Mouse (Mus musculus): ENCODE data around the gene Dnmt1.
"Not testable (repeated sequence)": the region's sequence is repeated elsewhere in the genome, so short reads cannot be mapped to it uniquely, and the experiment has no call there.

The Dnmt1 gene

DNA sequence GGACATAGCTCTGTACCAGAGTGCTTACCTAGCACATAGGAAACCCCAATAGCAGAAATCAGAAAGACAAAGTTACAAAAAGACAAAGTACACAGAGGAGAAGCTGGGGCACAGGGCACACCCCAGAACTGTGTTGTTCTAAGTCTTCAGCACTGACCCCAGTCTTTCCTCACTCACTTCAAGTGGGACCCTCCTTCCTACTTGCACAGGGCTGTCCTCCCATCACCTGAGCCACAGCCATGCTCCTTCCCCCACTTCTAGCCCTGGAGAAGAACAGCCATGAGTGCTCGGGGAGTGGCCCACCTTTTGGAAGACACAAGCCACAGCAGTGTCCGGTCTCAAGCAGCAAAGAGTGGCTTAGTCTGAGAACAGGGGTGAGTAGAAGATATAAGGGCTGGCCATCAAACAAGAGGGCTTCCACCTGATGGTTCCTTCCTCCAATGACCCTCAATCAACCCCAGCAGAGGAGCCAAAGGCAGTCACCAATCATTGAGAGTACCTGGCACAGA is at the start of gene Dnmt1:
Gene Dnmt1 (minus strand): TSS at position 459 of the 509 bp plus-strand sequence.
- no peak for DNase-seq (ENCODE audit: extremely low read depth, low read depth)

GRCm38 (mm10) chr9:21008007-21008406 is 48.3 kb upstream of the Dnmt1 start:
- DNase-seq (ENCODE audit: extremely low read depth, low read depth), result no peak

DNA sequence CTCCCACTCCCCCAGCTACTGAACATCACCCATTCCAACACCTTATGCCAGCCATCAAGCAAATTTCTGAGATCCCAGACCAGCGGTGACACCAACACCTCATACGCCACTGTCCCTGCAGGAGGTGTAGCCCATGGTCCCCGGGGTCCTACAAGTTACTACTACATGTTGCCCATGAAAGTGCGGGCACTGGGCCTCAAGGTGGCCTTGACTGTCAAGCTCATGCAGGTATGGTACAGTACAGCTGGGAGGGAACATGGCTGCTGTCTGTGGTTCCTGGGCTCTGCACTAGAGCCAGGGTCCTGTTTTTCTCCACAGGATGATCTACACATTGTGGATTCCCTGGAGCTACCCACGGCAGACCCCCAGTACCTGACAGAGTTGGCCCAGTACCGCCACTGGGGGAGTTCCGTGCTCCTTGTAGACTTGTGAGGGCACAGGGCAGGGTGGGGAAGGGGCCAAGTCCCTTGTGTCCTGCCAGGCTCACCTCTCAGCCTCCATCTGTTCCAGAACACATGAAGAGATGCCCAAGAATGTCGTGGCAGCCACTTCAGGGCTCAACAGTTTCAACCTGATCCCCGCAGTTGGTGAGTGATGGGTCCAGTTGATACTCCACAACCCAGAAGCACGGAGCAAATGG is 47.7 kb upstream of the Dnmt1 start:
- DNase-seq (ENCODE audit: extremely low read depth, low read depth), result no peak

- peak; percentile 97 for DNase-seq (ENCODE audit: extremely low read depth, low read depth)
Measured at GRCm38 (mm10) chr9:21002627-21003551, 43.2 kb upstream of the Dnmt1 start, which contains the start of gene Mrpl4. Gene Mrpl4 (plus strand): TSS chr9:21002738.

- DNase-seq (ENCODE audit: extremely low read depth, low read depth), result no peak
Measured at GRCm38 (mm10) chr9:21002270-21002626, 42.6 kb upstream of the Dnmt1 start.

DNA sequence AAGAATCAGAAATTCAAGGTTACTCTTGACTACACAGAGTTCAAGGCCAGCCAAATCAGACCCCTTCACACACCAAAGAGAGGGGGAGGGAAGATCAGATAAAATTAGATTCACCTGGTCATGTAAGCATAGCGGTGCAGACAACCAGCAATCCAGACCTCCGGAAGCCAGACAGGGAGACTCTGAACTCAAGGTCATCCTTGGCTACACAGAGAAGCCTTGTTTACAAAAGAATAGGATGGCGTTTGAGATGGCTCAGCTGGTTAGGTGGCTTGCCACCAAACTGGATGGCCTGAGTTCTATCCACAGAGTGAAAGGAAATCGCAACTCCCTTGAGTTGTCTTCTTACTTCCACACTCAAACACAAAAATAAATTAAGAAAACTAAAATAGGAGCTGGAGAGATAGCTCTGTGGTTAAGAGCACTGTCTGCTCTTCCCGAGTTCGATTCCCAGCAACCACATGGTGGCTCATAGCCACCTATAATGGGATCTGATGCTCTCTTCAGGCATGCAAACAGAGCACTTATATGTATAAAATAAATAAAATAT is 42.0 kb upstream of the Dnmt1 start:
- DNase-seq (ENCODE audit: extremely low read depth, low read depth), result no peak

GRCm38 (mm10) chr9:21000811-21001210 is 41.1 kb upstream of the Dnmt1 start:
- no peak for DNase-seq (ENCODE audit: extremely low read depth, low read depth)

DNA sequence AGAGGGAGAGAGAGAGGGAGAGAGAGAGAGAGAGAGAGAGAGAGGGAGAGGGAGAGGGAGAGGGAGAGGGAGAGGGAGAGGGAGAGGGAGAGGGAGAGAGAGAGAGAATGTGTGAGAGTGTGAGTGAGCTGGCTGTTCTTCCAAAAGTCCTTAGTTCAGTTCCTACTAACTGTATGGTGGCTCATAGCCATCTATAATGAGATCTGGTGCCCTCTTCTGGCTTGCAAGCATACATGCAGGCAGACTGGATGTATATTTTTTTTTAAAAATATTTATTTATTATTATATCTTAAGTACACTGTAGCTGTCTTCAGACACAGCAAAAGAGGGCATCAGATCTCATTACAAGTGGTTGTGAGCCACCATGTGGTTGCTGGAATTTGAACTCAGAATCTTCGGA is 38.6 kb upstream of the Dnmt1 start:
- DNase-seq (ENCODE audit: extremely low read depth, low read depth), result not testable (repeated sequence)

- no peak for DNase-seq (ENCODE audit: extremely low read depth, low read depth)
Measured at GRCm38 (mm10) chr9:20997065-20997464, 37.4 kb upstream of the Dnmt1 start.

DNA sequence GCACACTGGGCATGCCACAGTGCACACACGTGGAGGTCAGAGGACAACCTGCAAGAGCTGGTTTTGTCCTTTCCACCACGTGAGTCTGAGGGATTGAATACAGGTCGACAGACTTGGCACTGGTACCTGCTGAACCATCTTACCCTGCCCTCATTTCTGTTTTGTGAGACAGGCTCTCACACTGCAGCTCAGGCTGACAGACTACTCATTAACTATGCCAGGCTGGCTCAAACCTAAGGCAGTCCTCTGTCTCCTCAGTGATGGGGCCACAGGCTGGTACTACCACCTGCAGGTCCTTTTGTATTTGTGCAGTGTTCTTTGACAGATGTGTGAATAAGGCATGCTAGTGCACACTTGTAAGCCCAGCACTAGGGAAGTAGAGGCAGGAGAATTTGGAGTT is 35.4 kb upstream of the Dnmt1 start:
- DNase-seq (ENCODE audit: extremely low read depth, low read depth), result no peak

DNA sequence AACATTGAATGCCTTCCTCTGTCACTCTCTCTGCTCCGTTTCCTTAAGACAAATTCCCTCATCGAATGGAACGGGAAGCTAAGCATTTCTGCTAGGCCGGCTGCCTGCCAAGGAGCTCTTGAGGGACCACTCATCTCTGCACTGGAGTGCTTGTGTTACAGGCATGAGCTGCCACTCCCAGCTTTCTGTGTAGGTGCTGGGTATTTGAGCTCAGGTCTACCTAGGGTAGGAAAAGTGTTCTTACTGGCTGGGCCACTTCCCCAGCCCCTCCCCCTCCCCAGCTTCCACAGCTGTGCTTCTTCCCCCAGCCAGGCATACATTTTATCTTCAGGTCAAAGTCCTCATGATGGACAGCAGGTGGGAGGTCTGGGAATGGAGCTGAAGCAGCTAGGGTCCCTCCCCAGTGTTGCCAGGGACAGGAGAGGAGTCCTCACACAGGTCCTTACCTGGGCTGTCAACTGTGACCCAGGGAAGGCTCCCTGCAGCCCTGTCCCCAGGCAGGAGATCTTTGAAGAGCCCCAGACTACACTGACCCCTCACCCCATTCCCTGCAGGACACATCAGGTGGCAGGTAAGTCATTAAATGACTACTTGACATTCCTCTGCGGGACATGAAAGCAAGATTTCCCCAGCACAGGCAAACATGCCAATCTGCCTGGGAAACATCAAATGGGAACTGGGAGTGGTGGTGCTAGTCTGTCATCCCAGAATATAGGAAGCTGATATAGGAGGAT is 33.6 kb upstream of the Dnmt1 start:
- DNase-seq (ENCODE audit: extremely low read depth, low read depth), result no peak

DNA sequence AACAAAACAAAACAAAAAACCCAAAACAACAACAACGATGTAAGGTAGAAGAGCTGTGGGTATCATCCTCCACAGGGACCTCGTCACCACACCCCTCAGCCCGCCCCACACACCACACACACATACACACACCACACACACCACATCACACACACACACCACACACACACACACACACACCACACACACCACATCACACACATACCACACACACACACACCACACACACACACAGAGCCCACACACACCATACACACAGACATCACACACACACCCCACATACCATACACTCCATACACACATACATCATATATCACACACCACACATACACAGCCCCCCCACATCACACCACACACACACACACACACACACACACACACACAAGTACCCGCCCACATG is 31.9 kb upstream of the Dnmt1 start:
- DNase-seq (ENCODE audit: extremely low read depth, low read depth), result no peak

DNA sequence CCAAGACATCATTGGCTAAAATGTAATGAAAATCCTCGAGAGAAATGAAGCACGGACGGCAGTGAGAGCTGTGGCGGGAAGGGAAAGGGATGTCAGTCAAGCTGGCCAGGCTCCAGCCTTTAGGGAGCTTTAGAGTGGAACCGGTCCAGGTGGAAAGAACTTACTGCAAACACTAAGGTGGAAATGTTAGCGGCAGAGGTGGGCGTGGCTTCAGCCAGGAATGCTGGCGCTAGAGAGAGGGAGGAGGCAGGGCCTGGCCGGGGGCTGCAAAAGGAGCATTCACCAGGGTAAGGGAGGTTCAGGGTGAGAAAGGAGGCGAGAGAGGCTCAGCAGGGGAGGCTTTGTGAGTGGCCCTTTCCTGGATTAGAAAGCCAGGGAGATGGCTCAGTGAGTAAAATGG is 31.2 kb upstream of the Dnmt1 start:
- no peak for DNase-seq (ENCODE audit: extremely low read depth, low read depth)

DNA sequence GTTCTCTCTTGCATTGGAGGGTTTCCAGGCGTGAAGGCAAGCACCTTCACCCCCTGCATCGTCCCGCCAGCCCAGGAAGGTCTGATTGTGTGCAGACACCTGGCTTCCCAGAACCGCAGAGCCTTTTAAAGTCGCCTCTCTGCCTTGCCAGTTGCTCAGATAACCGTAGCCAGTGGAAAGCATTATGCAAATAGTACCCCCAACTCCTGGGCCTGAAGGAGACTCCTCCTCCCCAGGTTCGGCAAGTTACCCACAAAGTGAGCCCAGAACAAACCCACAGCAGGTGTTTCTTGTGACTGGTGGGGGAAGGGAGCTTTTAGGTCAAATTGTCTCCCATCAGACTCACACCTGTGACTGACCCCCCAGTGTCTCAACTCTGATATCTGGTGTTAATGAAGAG is 28.3 kb upstream of the Dnmt1 start:
- DNase-seq (ENCODE audit: extremely low read depth, low read depth), result no peak

DNA sequence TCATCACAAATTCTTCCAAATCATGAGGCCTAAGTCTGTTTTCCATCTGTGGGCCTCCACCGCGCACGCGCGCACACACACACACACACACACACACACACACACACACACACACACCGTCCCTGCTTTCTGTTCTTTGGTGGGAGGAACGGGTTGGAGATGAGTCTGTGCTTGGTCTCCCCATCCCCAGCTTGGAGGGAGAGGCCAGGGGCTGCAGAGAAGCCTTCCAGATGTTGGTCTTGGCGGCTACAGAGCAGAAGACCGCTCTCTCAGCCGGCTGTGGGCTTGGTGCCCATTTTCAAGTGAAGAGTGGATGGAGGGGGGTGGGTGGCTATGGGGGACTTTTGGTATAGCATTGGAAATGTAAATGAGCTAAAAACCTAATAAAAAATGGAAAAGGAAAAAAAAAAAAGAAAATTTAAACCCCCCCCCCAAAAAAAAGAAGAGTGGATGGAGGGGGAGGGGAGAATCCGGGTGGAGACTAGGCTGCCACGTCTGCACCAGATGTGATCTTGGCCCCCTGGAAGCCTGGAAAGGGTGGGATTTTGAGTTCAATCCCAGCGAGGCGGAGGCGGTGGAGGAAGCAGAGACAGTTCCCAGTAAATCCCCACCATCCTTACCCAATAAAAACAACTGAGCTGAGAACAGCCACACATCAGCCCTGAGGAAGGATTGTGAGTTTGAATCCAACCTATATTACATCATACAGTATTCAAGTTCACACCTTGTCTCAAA is 27.4 kb upstream of the Dnmt1 start:
- DNase-seq (ENCODE audit: extremely low read depth, low read depth), result no peak

DNA sequence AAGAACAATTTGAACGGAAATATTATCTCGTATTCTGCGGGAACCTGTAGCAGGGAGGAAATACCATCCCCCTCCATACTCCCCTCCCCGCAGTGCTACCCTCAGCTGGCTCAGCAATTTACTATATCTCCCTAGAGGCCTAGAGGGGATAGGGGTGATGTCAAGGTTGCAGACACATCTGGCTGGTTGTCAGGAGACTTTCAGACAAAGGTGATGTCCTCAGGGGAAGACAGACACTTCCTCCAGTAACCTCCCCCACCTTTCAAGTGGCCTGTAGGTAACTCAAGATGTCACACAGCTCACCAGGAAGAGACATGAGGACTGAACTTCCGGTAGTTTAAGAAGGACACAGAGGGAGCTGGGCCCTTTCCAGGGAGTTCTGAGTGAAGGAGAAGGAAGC is 23.5 kb upstream of the Dnmt1 start:
- DNase-seq (ENCODE audit: extremely low read depth, low read depth), result no peak

- DNase-seq (ENCODE audit: extremely low read depth, low read depth), result no peak
Measured at GRCm38 (mm10) chr9:20982171-20982570, 22.5 kb upstream of the Dnmt1 start.

- no peak for DNase-seq (ENCODE audit: extremely low read depth, low read depth)
Measured at GRCm38 (mm10) chr9:20979769-20980168, 20.1 kb upstream of the Dnmt1 start.

DNA sequence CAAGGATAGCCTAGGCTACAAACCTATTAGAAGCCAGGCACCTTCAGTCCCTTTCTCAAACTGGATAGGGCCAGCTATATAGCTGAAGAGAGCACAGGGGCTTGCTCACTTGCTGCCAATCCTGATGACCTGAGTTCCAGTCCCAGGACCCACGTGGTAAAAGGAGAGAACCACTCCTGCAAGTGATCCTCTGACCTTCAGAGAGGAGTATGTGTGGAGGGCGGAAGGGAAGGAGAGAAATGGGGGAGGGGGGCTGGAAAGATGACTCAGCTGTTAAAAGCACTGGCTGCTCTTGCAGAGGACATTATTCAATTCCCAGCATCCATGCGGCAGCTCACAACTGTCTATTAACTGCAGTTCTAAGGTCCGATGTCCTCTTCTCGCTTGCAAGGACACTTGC is 19.5 kb upstream of the Dnmt1 start:
- no peak for DNase-seq (ENCODE audit: extremely low read depth, low read depth)

GRCm38 (mm10) chr9:20978409-20979095 is 18.9 kb upstream of the Dnmt1 start:
- no peak for DNase-seq (ENCODE audit: extremely low read depth, low read depth)

Measured in MEL-GATA-1-ER (cell line).